Mouse (Mus musculus) MEL (cell line): Measurements from ENCODE around the gene Plp2. TPM values are rescaled to one million over a fixed set of nuclear protein-coding genes. Genes with fewer than 3 reads are reported as not detected.

Experiments
- DNase-seq: peaks from one replicate; pipeline ENCODE4 v3.0.0; 2011; ENCODE audit warnings: low read depth, low spot score
- H3K27ac ChIP-seq: 2 replicates; pipeline ENCODE4 v1.5.1; 2012; ENCODE audit warnings: low read depth, mild to moderate bottlenecking, control low read depth, low read length, moderate library complexity; ENCODE audit not compliant: control insufficient read depth
- H3K27me3 ChIP-seq, 2 experiments: fragments of 150-350 bp in 1 of 2; sonication (generic) in 1 of 2; 2 replicates each; pipeline ENCODE4 v1.6.1; 2012; ENCODE audit warnings: low read length in 2 of 2, mild to moderate bottlenecking in 2 of 2, improper control_type of control experiment in 1 of 2, moderate library complexity in 1 of 2; ENCODE audit not compliant: insufficient read depth in 2 of 2, control insufficient read depth in 1 of 2
- H3K36me3 ChIP-seq, 2 experiments: 2 replicates each; pipeline ENCODE4 v1.6.1; 2012 to 2014; ENCODE audit warnings: low read length in 2 of 2, improper control_type of control experiment in 1 of 2, inconsistent platforms in 1 of 2, mild to moderate bottlenecking in 1 of 2; ENCODE audit not compliant: insufficient read depth in 2 of 2, control insufficient read depth in 1 of 2
- H3K4me1 ChIP-seq, 2 experiments: fragments of 150-350 bp in 1 of 2; sonication (generic) in 1 of 2; 2 replicates each; pipeline ENCODE4 v1.6.1; 2012; ENCODE audit warnings: low read length in 2 of 2, improper control_type of control experiment in 1 of 2, mild to moderate bottlenecking in 1 of 2; ENCODE audit not compliant: insufficient read depth in 2 of 2, control insufficient read depth in 1 of 2
- H3K4me3 ChIP-seq, 2 experiments: fragments of 150-350 bp in 1 of 2; sonication (generic) in 1 of 2; 2 replicates each; pipeline ENCODE4 v1.5.1; 2012; ENCODE audit warnings: low read depth in 2 of 2, low read length in 2 of 2, mild to moderate bottlenecking in 2 of 2, moderate library complexity in 2 of 2, control low read depth in 1 of 2, improper control_type of control experiment in 1 of 2; ENCODE audit not compliant: control insufficient read depth in 1 of 2, insufficient read depth in 1 of 2
- H3K79me2 ChIP-seq: 2 replicates; pipeline ENCODE4 v1.6.1; 2012; ENCODE audit warnings: mild to moderate bottlenecking, low read length, moderate library complexity; ENCODE audit not compliant: control insufficient read depth, poor library complexity, insufficient read depth
- H3K9ac ChIP-seq: 2 replicates; pipeline ENCODE4 v1.6.1; 2012; ENCODE audit warnings: low read depth, mild to moderate bottlenecking, control low read depth, low read length, moderate library complexity; ENCODE audit not compliant: control insufficient read depth, poor library complexity, severe bottlenecking
- H3K9me3 ChIP-seq: fragments of 150-350 bp; sonication (generic); replicated peaks from 2 replicates; pipeline ENCODE4 v1.6.1; 2012; ENCODE audit warnings: mild to moderate bottlenecking, low read length, improper control_type of control experiment, moderate library complexity; ENCODE audit not compliant: insufficient read depth
- BHLHE40 ChIP-seq: IDR thresholded peaks from 2 replicates; pipeline ENCODE4 v1.6.1; 2012; ENCODE audit warnings: low read depth, mild to moderate bottlenecking, inconsistent platforms, low read length, improper control_type of control experiment, borderline replicate concordance
- CHD2 ChIP-seq: IDR thresholded peaks from 2 replicates; pipeline ENCODE4 v1.6.1; 2011; ENCODE audit warnings: low read length, improper control_type of control experiment
- CTCF ChIP-seq, 3 experiments: IDR thresholded peaks in 2 of 3; conservative IDR thresholded peaks in 1 of 3; 2 replicates each; pipeline ENCODE4 v1.5.1; 2011 to 2012; ENCODE audit warnings: low read length in 3 of 3, low read depth in 2 of 3, mild to moderate bottlenecking in 2 of 3, improper control_type of control experiment in 1 of 3, inconsistent platforms in 1 of 3, mixed read lengths in 1 of 3, moderate library complexity in 1 of 3; ENCODE audit not compliant: control insufficient read depth in 1 of 3, insufficient read depth in 1 of 3, poor library complexity in 1 of 3, severe bottlenecking in 1 of 3
- E2F4 ChIP-seq: IDR thresholded peaks from 2 replicates; pipeline ENCODE4 v1.6.1; 2011; ENCODE audit warnings: low read depth, low read length, improper control_type of control experiment, borderline replicate concordance
- ELF1 ChIP-seq: IDR thresholded peaks from 2 replicates; pipeline ENCODE4 v1.6.1; 2014; ENCODE audit warnings: low read depth, mild to moderate bottlenecking, inconsistent platforms, low read length, improper control_type of control experiment, moderate library complexity
- EP300 ChIP-seq, 2 experiments: IDR thresholded peaks; 2 replicates each; pipeline ENCODE4 v1.6.1; 2011; ENCODE audit warnings: improper control_type of control experiment in 2 of 2, low read length in 2 of 2, low read depth in 1 of 2, mild to moderate bottlenecking in 1 of 2
- ETS1 ChIP-seq: IDR thresholded peaks from 2 replicates; pipeline ENCODE4 v1.6.1; 2012; ENCODE audit warnings: low read depth, mild to moderate bottlenecking, inconsistent platforms, low read length, improper control_type of control experiment, moderate library complexity
- GABPA ChIP-seq: IDR thresholded peaks from 2 replicates; pipeline ENCODE4 v1.6.1; 2012; ENCODE audit warnings: low read depth, mild to moderate bottlenecking, inconsistent platforms, low read length, improper control_type of control experiment, moderate library complexity
- GATA1 ChIP-seq: IDR thresholded peaks from 2 replicates; pipeline ENCODE4 v1.6.1; 2011; ENCODE audit warnings: low read depth, low read length, improper control_type of control experiment
- HCFC1 ChIP-seq: IDR thresholded peaks from 2 replicates; pipeline ENCODE4 v1.6.1; 2012; ENCODE audit warnings: low read depth, mild to moderate bottlenecking, inconsistent platforms, low read length, improper control_type of control experiment, moderate library complexity
- JUND ChIP-seq: IDR thresholded peaks from 2 replicates; pipeline ENCODE4 v1.6.1; 2011; ENCODE audit warnings: low read depth, mild to moderate bottlenecking, improper control_type of control experiment, low read length
- KAT2A ChIP-seq: conservative IDR thresholded peaks from 2 replicates; pipeline ENCODE4 v1.6.1; 2012; ENCODE audit warnings: low read depth, low read length, improper control_type of control experiment, inconsistent platforms
- MAFK ChIP-seq: IDR thresholded peaks from 2 replicates; pipeline ENCODE4 v1.6.1; 2011; ENCODE audit warnings: low read depth, mild to moderate bottlenecking, low read length, improper control_type of control experiment, borderline replicate concordance
- MAX ChIP-seq: IDR thresholded peaks from 2 replicates; pipeline ENCODE4 v1.6.1; 2011; ENCODE audit warnings: low read length, improper control_type of control experiment
- MAZ ChIP-seq: IDR thresholded peaks from 2 replicates; pipeline ENCODE4 v1.6.1; 2012; ENCODE audit warnings: low read depth, mild to moderate bottlenecking, inconsistent platforms, low read length, improper control_type of control experiment
- MXI1 ChIP-seq: IDR thresholded peaks from 2 replicates; pipeline ENCODE4 v1.6.1; 2011; ENCODE audit warnings: mild to moderate bottlenecking, low read depth, low read length, improper control_type of control experiment
- MYB ChIP-seq: IDR thresholded peaks from 2 replicates; pipeline ENCODE4 v1.6.1; 2011; ENCODE audit warnings: mild to moderate bottlenecking, low read depth, low read length, improper control_type of control experiment
- MYC ChIP-seq: IDR thresholded peaks from 2 replicates; pipeline ENCODE4 v1.6.1; 2011; ENCODE audit warnings: low read depth, mild to moderate bottlenecking, low read length, improper control_type of control experiment, moderate library complexity
- NELFE ChIP-seq: IDR thresholded peaks from 2 replicates; pipeline ENCODE4 v1.6.1; 2011; ENCODE audit warnings: low read depth, low read length, improper control_type of control experiment
- NRF1 ChIP-seq: IDR thresholded peaks from 2 replicates; pipeline ENCODE4 v1.6.1; 2014; ENCODE audit warnings: low read depth, mild to moderate bottlenecking, inconsistent platforms, low read length, improper control_type of control experiment, moderate library complexity; ENCODE audit not compliant: poor library complexity, insufficient read depth, severe bottlenecking
- POLR2A ChIP-seq, 2 experiments: IDR thresholded peaks; 2 replicates each; pipeline ENCODE4 v1.6.1; 2011 to 2012; ENCODE audit warnings: low read length in 2 of 2, mild to moderate bottlenecking in 2 of 2, control low read depth in 1 of 2, improper control_type of control experiment in 1 of 2, low read depth in 1 of 2, moderate library complexity in 1 of 2; ENCODE audit not compliant: control insufficient read depth in 1 of 2, insufficient read depth in 1 of 2, poor library complexity in 1 of 2
- POLR2AphosphoS2 ChIP-seq: IDR thresholded peaks from 2 replicates; pipeline ENCODE4 v1.6.1; 2011; ENCODE audit warnings: low read length, improper control_type of control experiment
- POLR2AphosphoS5 ChIP-seq: IDR thresholded peaks from 2 replicates; pipeline ENCODE4 v1.6.1; 2012; ENCODE audit warnings: low read depth, borderline replicate concordance, mild to moderate bottlenecking, inconsistent platforms, low read length, moderate library complexity, mixed read lengths
- RAD21 ChIP-seq: IDR thresholded peaks from 2 replicates; pipeline ENCODE4 v1.6.1; 2011; ENCODE audit warnings: mild to moderate bottlenecking, low read depth, low read length, improper control_type of control experiment
- RCOR1 ChIP-seq: IDR thresholded peaks from 2 replicates; pipeline ENCODE4 v1.6.1; 2012; ENCODE audit warnings: low read depth, mild to moderate bottlenecking, inconsistent platforms, low read length, improper control_type of control experiment
- SIN3A ChIP-seq: IDR thresholded peaks from 2 replicates; pipeline ENCODE4 v1.6.1; 2012; ENCODE audit warnings: low read length, improper control_type of control experiment, inconsistent platforms
- SMC3 ChIP-seq: IDR thresholded peaks from 2 replicates; pipeline ENCODE4 v1.6.1; 2011; ENCODE audit warnings: low read depth, low read length, improper control_type of control experiment
- TAL1 ChIP-seq: IDR thresholded peaks from 2 replicates; pipeline ENCODE4 v1.6.1; 2012; ENCODE audit warnings: mild to moderate bottlenecking, inconsistent platforms, low read length, moderate library complexity, mixed read lengths
- TBP ChIP-seq: IDR thresholded peaks from 2 replicates; pipeline ENCODE4 v1.8.0; 2011; ENCODE audit warnings: low read depth, low read length, improper control_type of control experiment
- TCF12 ChIP-seq: IDR thresholded peaks from 2 replicates; pipeline ENCODE4 v1.6.1; 2014; ENCODE audit warnings: low read depth, mild to moderate bottlenecking, inconsistent platforms, low read length, improper control_type of control experiment, moderate library complexity
- UBTF ChIP-seq: IDR thresholded peaks from 2 replicates; pipeline ENCODE4 v1.6.1; 2012; ENCODE audit warnings: low read depth, mild to moderate bottlenecking, inconsistent platforms, low read length, improper control_type of control experiment, moderate library complexity, borderline replicate concordance; ENCODE audit not compliant: insufficient read depth
- USF1 ChIP-seq: IDR thresholded peaks from 2 replicates; pipeline ENCODE4 v1.6.1; 2014; ENCODE audit warnings: low read depth, mild to moderate bottlenecking, inconsistent platforms, low read length, improper control_type of control experiment, moderate library complexity
- ZC3H11A ChIP-seq: IDR thresholded peaks from 2 replicates; pipeline ENCODE4 v1.6.1; 2012; ENCODE audit warnings: low read depth, mild to moderate bottlenecking, inconsistent platforms, low read length, improper control_type of control experiment
- ZKSCAN1 ChIP-seq: IDR thresholded peaks from 2 replicates; pipeline ENCODE4 v1.6.1; 2012; ENCODE audit warnings: low read depth, mild to moderate bottlenecking, inconsistent platforms, low read length, improper control_type of control experiment, moderate library complexity
- ZMIZ1 ChIP-seq: IDR thresholded peaks from 2 replicates; pipeline ENCODE4 v1.6.1; 2012; ENCODE audit warnings: low read depth, mild to moderate bottlenecking, inconsistent platforms, low read length, improper control_type of control experiment, moderate library complexity
- ZNF384 ChIP-seq: IDR thresholded peaks from 2 replicates; pipeline ENCODE4 v1.6.1; 2012; ENCODE audit warnings: low read depth, mild to moderate bottlenecking, inconsistent platforms, low read length, improper control_type of control experiment
- polyA plus RNA-seq, 2 experiments: library from polyadenylated mRNA; stranded (reverse) in 1 of 2; unstranded in 1 of 2; fragments of >175 nt in 1 of 2; fragments of >200 nt in 1 of 2; gene quantifications; 2 replicates each; pipeline versions ENCODE4 v1.2.1 to v1.2.4; 2012; ENCODE audit warnings: low replicate concordance in 2 of 2, low read depth in 1 of 2; ENCODE audit not compliant: insufficient read length in 2 of 2, insufficient read depth in 1 of 2, missing spikeins in 1 of 2
- total RNA-seq: library from RNA; depleted of rRNA; stranded (reverse); fragments of 300-350 nt; gene quantifications from 2 replicates; pipeline ENCODE4 v1.2.3, GENCODE M21; 2012

Gene Plp2
- total and polyA plus RNA-seq, 3 experiments = 95.7 to 407 (median 163) TPM

DNA sequence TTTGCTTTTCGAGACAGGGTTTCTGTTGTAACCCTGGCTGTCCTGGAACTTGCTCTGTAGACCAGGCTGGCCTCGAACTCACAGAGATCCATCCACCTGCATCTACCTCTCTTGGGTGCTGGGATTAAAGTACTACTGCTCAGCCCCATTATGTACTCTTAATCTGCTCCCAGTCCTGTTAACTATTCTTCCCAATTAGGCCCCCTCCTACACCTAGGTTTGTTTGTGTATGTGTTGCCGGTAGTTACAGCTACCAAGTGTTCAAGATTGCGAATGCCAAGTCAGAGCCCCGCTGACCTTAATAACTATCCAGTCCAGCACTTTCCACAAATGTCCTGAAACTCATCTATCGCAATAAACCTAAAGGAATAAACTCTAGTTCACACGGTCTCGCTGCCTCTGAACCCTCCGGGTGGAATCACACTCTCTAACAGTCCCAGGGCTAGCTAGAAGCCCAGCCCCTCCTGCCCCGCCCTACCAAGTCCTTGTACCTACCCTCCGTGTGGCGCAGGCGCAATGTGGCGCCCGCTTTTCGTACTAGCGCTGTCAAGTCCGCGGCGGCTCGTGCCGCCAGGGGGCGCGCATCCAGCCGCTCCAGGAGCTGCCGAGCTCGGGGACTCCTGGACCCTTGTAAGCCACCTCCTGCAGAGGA is 8.3 kb upstream of the Plp2 start:
- H3K4me1 ChIP-seq = peaks cover 0 to 6% of the 10 kb centered on the region in 2 experiments; a peak in 1 of 4 replicates
- no peaks in the 10 kb centered on the region for H3K9me3 ChIP-seq
- H3K79me2 ChIP-seq = peaks cover 1% of the 10 kb centered on the region; the same call in 1 of the 2 replicates
- H3K9ac ChIP-seq = peak overlapping the region; percentile 65
- peak overlapping the region; percentile 1; the same call in 1 of the 2 replicates for H3K27ac ChIP-seq
- peak overlapping the region; percentile 54 to 67 for H3K4me3 ChIP-seq
- peaks cover 4% of the 10 kb centered on the region in 2 experiments for H3K27me3 ChIP-seq
- DNase-seq = peak; percentile 98
- H3K36me3 ChIP-seq = peaks cover 0 to 3% of the 10 kb centered on the region in 2 experiments; a peak in 1 of 4 replicates
- TF ChIP-seq TAL1 (no peak), ELF1 (no peak), NRF1 (peak; percentile 94), GABPA (no peak), BHLHE40 (no peak), POLR2A (IDR thresholded peaks at IDR 0.05; ENCODE audit: control insufficient read depth in 1 of 2, insufficient read depth in 1 of 2, low read depth in 1 of 2, low read length in 2 of 2, poor library complexity in 1 of 2) (peak in 1 of 2 experiments; percentile 71; a peak in 2 of 4 replicates), TBP (no peak; the same call in 1 of the 2 replicates), ZC3H11A (0 out of 2 replicates have a peak, but pooled peaks have one; percentile 18), JUND (no peak), ZMIZ1 (0 out of 2 replicates have a peak, but pooled peaks have one; percentile 57), POLR2AphosphoS5 (no peak), MXI1 (peak; percentile 34), EP300 (IDR thresholded peaks at IDR 0.05; ENCODE audit: low read depth in 1 of 2, low read length in 2 of 2) (no peak), MYB (no peak), MAX (peak; percentile 11; the same call in 1 of the 2 replicates), MAZ (peak; percentile 48; the same call in 1 of the 2 replicates), KAT2A (no peak), UBTF (0 out of 2 replicates have a peak, but pooled peaks have one; percentile 75), USF1 (no peak), GATA1 (no peak), TCF12 (0 out of 2 replicates have a peak, but pooled peaks have one; percentile 12), ETS1 (no peak; the same call in 1 of the 2 replicates), E2F4 (no peak), CHD2 (no peak), HCFC1 (no peak; the same call in none of the 2 replicates), POLR2AphosphoS2 (no peak; the same call in 1 of the 2 replicates), CTCF (IDR thresholded peaks at IDR 0.05 in 2 of 3, conservative IDR thresholded peaks at IDR 0.05 in 1 of 3; ENCODE audit: control insufficient read depth in 1 of 3, insufficient read depth in 1 of 3, low read depth in 2 of 3, low read length in 3 of 3, poor library complexity in 1 of 3, severe bottlenecking in 1 of 3) (peak in 2 of 3 experiments; percentile 82 to 95; a peak in 4 of 6 replicates), SIN3A (peak; percentile 57; the same call in 1 of the 2 replicates), ZKSCAN1 (no peak), MAFK (no peak), SMC3 (peak; percentile 75), RAD21 (peak; percentile 41), NELFE (peak; percentile 56), RCOR1 (no peak), MYC (no peak), ZNF384 (no peak)
